Mouse (Mus musculus): Measurements from ENCODE around the gene Ndfip2. TPM values are rescaled to one million over a fixed set of nuclear protein-coding genes. Genes with fewer than 3 reads are reported as not detected.

Ndfip2 gene
- polyA plus RNA-seq, 1 experiment from 2014 or later = 67.3 TPM

DNA sequence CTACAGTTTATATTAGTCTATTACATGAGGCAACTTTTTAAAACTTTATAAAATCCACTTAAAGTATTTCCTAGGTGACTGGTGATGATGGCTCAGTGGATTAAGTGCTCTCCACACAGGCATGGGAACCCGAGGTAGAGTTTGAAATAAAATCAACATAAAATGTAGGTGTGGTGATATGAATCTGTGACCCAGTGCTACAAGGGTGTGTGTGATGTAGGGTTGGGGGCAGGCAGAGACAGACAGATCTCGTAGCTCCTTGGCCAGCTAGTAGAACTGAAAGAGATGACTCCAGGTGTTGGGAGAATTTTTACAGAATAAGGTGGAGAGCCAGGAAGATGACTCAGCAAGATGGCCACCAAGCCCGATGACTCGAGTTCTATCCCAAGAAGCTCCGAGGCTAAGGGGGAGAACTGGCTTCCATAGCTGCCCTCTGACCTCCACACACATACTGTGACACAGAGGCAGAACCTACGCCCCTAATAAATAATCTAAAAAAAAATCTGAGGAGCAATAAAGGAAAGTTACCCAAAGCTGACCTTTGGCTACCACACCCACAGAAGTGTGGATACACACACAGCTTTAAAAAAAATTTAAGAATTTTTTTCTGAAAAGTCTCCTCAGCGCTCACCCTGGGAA lies 14.4 kb upstream of the Ndfip2 start:
- WGBS = 85% methylated on average over 7 of the region's 7 CpGs
- no peak for ATAC-seq (ENCODE audit: low FRiP score, low TSS enrichment)

GRCm38 (mm10) chr14:105251038-105251437 lies 7.3 kb upstream of the Ndfip2 start:
- H3K27me3 ChIP-seq (ENCODE audit: control insufficient read depth, insufficient read depth, low read length) = no peaks in the 10 kb centered on the region
- H3K36me3 ChIP-seq (ENCODE audit: control insufficient read depth, insufficient read depth, low read length) = no peaks in the 10 kb centered on the region
- no peaks in the 10 kb centered on the region for H3K9me3 ChIP-seq (ENCODE audit: control insufficient read depth, low read length)
- no peak overlapping the region for H3K4me2 ChIP-seq (replicated peaks; ENCODE audit: low read depth, low read length)
- H3K9ac ChIP-seq (ENCODE audit: low read depth, low read length) = no peak overlapping the region
- H3K4me1 ChIP-seq (ENCODE audit: control insufficient read depth, insufficient read depth, low read length) = 0 out of 2 replicates have a peak, but pooled peaks cover 6% of the 10 kb centered on the region
- no peak overlapping the region for H3K27ac ChIP-seq (ENCODE audit: low read depth, low read length)
- ATAC-seq (ENCODE audit: low FRiP score, low TSS enrichment) = no peak
- no peak overlapping the region for H3K4me3 ChIP-seq (ENCODE audit: low read length)

More for the DNA sequence above, 14.4 kb upstream of the Ndfip2 start:
- Histone ChIP-seq H3K27ac (ENCODE audit: low read depth, low read length) (no peak overlapping the region), H3K9ac (ENCODE audit: low read depth, low read length) (no peak overlapping the region), H3K4me3 (ENCODE audit: low read length) (no peak overlapping the region), H3K4me1 (ENCODE audit: control insufficient read depth, insufficient read depth, low read length) (no peaks in the 10 kb centered on the region), H3K27me3 (ENCODE audit: control insufficient read depth, insufficient read depth, low read length) (no peaks in the 10 kb centered on the region), H3K9me3 (ENCODE audit: control insufficient read depth, low read length) (no peaks in the 10 kb centered on the region), H3K4me2 (replicated peaks; ENCODE audit: low read depth, low read length) (no peak overlapping the region), H3K36me3 (ENCODE audit: control insufficient read depth, insufficient read depth, low read length) (no peaks in the 10 kb centered on the region)

GRCm38 (mm10) chr14:105253304-105253703 lies 5.1 kb upstream of the Ndfip2 start:
- H3K36me3 ChIP-seq (ENCODE audit: control insufficient read depth, insufficient read depth, low read length) = no peaks in the 10 kb centered on the region
- ATAC-seq (ENCODE audit: low FRiP score, low TSS enrichment) = no peak
- no peak overlapping the region for H3K4me2 ChIP-seq (replicated peaks; ENCODE audit: low read depth, low read length)
- H3K9me3 ChIP-seq (ENCODE audit: control insufficient read depth, low read length) = no peaks in the 10 kb centered on the region
- H3K4me1 ChIP-seq (ENCODE audit: control insufficient read depth, insufficient read depth, low read length) = 0 out of 2 replicates have a peak, but pooled peaks cover 6% of the 10 kb centered on the region
- WGBS = 27% methylated on average over 7 of the region's 7 CpGs
- H3K9ac ChIP-seq (ENCODE audit: low read depth, low read length) = no peak overlapping the region
- H3K27ac ChIP-seq (ENCODE audit: low read depth, low read length) = no peak overlapping the region
- no peaks in the 10 kb centered on the region for H3K27me3 ChIP-seq (ENCODE audit: control insufficient read depth, insufficient read depth, low read length)
- no peak overlapping the region for H3K4me3 ChIP-seq (ENCODE audit: low read length)

GRCm38 (mm10) chr14:105254401-105254800 lies 4.0 kb upstream of the Ndfip2 start:
- Histone ChIP-seq H3K9ac (ENCODE audit: low read depth, low read length) (no peak overlapping the region), H3K27ac (ENCODE audit: low read depth, low read length) (no peak overlapping the region), H3K9me3 (ENCODE audit: control insufficient read depth, low read length) (no peaks in the 10 kb centered on the region), H3K36me3 (ENCODE audit: control insufficient read depth, insufficient read depth, low read length) (no peaks in the 10 kb centered on the region), H3K27me3 (ENCODE audit: control insufficient read depth, insufficient read depth, low read length) (no peaks in the 10 kb centered on the region), H3K4me2 (replicated peaks; ENCODE audit: low read depth, low read length) (no peak overlapping the region), H3K4me1 (ENCODE audit: control insufficient read depth, insufficient read depth, low read length) (0 out of 2 replicates have a peak, but pooled peaks cover 6% of the 10 kb centered on the region), H3K4me3 (ENCODE audit: low read length) (no peak overlapping the region)
- WGBS = 89% methylated on average over 5 of the region's 5 CpGs
- no peak for ATAC-seq (ENCODE audit: low FRiP score, low TSS enrichment)

GRCm38 (mm10) chr14:105255620-105256019 lies 2.8 kb upstream of the Ndfip2 start:
- no peaks in the 10 kb centered on the region for H3K9me3 ChIP-seq (ENCODE audit: control insufficient read depth, low read length)
- no peak overlapping the region for H3K27ac ChIP-seq (ENCODE audit: low read depth, low read length)
- no peak overlapping the region for H3K4me2 ChIP-seq (replicated peaks; ENCODE audit: low read depth, low read length)
- 84% methylated on average over 7 of the region's 7 CpGs for WGBS
- no peaks in the 10 kb centered on the region for H3K27me3 ChIP-seq (ENCODE audit: control insufficient read depth, insufficient read depth, low read length)
- no peaks in the 10 kb centered on the region for H3K36me3 ChIP-seq (ENCODE audit: control insufficient read depth, insufficient read depth, low read length)
- no peak overlapping the region for H3K4me3 ChIP-seq (ENCODE audit: low read length)
- 0 out of 2 replicates have a peak, but pooled peaks cover 9% of the 10 kb centered on the region for H3K4me1 ChIP-seq (ENCODE audit: control insufficient read depth, insufficient read depth, low read length)
- no peak overlapping the region for H3K9ac ChIP-seq (ENCODE audit: low read depth, low read length)
- no peak for ATAC-seq (ENCODE audit: low FRiP score, low TSS enrichment)

GRCm38 (mm10) chr14:105259035-105259880 lies 885 bp downstream of the Ndfip2 start:
- H3K4me1 ChIP-seq (ENCODE audit: control insufficient read depth, insufficient read depth, low read length) = 0 out of 2 replicates have a peak, but pooled peaks cover 3% of the 10 kb centered on the region
- H3K4me2 ChIP-seq (replicated peaks; ENCODE audit: low read depth, low read length) = peak overlapping the region; percentile 41
- H3K9ac ChIP-seq (ENCODE audit: low read depth, low read length) = peak overlapping the region; percentile 85
- 10% methylated on average over 25 of the region's 34 CpGs for WGBS
- H3K27ac ChIP-seq (ENCODE audit: low read depth, low read length) = peak overlapping the region; percentile 89
- peak overlapping the region; percentile 57 for H3K4me3 ChIP-seq (ENCODE audit: low read length)
- H3K9me3 ChIP-seq (ENCODE audit: control insufficient read depth, low read length) = no peaks in the 10 kb centered on the region
- no peaks in the 10 kb centered on the region for H3K36me3 ChIP-seq (ENCODE audit: control insufficient read depth, insufficient read depth, low read length)
- peak; percentile 80 for ATAC-seq (ENCODE audit: low FRiP score, low TSS enrichment)
- H3K27me3 ChIP-seq (ENCODE audit: control insufficient read depth, insufficient read depth, low read length) = no peaks in the 10 kb centered on the region

DNA sequence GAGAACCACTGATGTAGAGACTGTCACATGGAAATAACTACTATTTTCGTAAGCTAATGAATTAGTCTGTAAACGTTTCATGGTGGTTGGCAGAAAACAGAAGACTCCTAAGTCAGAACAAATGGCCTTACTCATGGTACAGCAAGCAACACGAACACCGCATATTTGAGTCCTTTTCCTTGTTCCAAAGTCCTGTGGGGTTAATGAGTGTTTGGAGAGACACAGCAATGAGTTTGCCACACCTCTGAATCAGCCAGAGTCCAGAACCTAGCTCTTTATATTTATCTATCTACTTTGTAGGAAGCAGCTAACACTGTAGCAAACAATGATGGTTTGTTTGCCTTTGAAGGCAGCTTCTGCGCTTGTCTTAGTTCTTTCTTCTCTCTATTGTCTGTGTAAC lies 4.5 kb downstream of the Ndfip2 start:
- 79% methylated on average over 5 of the region's 5 CpGs for WGBS
- no peaks in the 10 kb centered on the region for H3K27me3 ChIP-seq (ENCODE audit: control insufficient read depth, insufficient read depth, low read length)
- ATAC-seq (ENCODE audit: low FRiP score, low TSS enrichment) = no peak
- no peak overlapping the region for H3K9ac ChIP-seq (ENCODE audit: low read depth, low read length)
- no peak overlapping the region for H3K4me2 ChIP-seq (replicated peaks; ENCODE audit: low read depth, low read length)
- no peak overlapping the region for H3K27ac ChIP-seq (ENCODE audit: low read depth, low read length)
- no peaks in the 10 kb centered on the region for H3K9me3 ChIP-seq (ENCODE audit: control insufficient read depth, low read length)
- no peak overlapping the region for H3K4me3 ChIP-seq (ENCODE audit: low read length)
- H3K36me3 ChIP-seq (ENCODE audit: control insufficient read depth, insufficient read depth, low read length) = no peaks in the 10 kb centered on the region
- H3K4me1 ChIP-seq (ENCODE audit: control insufficient read depth, insufficient read depth, low read length) = 0 out of 2 replicates have a peak, but pooled peaks cover 3% of the 10 kb centered on the region

DNA sequence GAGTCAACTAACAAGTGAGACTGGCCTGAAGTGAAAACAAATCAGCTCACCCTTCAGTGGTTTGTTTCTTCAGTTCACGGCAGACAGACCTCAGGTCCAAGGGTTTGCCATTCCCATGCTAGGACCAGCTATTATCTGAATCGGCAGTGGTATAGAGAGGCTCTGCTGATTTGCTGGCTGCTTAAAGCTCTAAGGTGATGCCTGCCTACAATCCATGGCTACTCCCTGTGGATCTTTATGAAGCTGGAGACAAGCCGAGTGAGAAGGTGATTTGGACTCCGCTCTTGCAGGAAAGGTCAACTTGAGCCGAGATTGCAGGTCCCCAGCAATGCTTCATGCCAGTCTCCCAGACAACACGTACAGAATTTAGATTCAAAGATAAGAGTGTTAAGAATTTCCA lies 8.7 kb downstream of the Ndfip2 start:
- Histone ChIP-seq H3K9ac (ENCODE audit: low read depth, low read length) (no peak overlapping the region), H3K27ac (ENCODE audit: low read depth, low read length) (no peak overlapping the region), H3K4me3 (ENCODE audit: low read length) (no peak overlapping the region), H3K4me1 (ENCODE audit: control insufficient read depth, insufficient read depth, low read length) (no peaks in the 10 kb centered on the region), H3K9me3 (ENCODE audit: control insufficient read depth, low read length) (no peaks in the 10 kb centered on the region), H3K27me3 (ENCODE audit: control insufficient read depth, insufficient read depth, low read length) (no peaks in the 10 kb centered on the region), H3K4me2 (replicated peaks; ENCODE audit: low read depth, low read length) (no peak overlapping the region), H3K36me3 (ENCODE audit: control insufficient read depth, insufficient read depth, low read length) (no peaks in the 10 kb centered on the region)
- no peak for ATAC-seq (ENCODE audit: low FRiP score, low TSS enrichment)
- WGBS = 74% methylated on average over 6 of the region's 6 CpGs

DNA sequence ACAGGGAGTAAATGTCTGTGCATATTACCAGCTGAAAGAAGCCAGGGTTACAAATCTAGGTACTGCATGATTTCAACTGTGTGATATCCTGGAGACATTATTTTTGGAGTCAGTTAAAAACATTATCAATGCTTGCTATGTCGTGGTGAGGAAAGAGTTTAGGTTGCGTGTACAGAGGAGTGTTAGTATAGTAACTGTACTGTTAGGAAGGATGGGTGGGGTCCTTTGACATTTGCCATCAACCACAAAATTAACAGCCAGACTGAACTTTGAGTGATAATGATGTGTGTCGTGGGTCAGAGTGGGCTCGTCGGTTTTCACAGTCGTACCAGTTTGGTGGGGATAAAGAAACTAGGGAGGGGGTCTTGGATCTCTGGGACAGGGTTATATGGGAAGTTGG lies 13.7 kb downstream of the Ndfip2 start:
- ATAC-seq (ENCODE audit: low FRiP score, low TSS enrichment) = no peak
- Histone ChIP-seq H3K9ac (ENCODE audit: low read depth, low read length) (no peak overlapping the region), H3K4me2 (replicated peaks; ENCODE audit: low read depth, low read length) (no peak overlapping the region), H3K4me3 (ENCODE audit: low read length) (no peak overlapping the region), H3K27ac (ENCODE audit: low read depth, low read length) (no peak overlapping the region), H3K4me1 (ENCODE audit: control insufficient read depth, insufficient read depth, low read length) (no peaks in the 10 kb centered on the region), H3K9me3 (ENCODE audit: control insufficient read depth, low read length) (no peaks in the 10 kb centered on the region), H3K36me3 (ENCODE audit: control insufficient read depth, insufficient read depth, low read length) (no peaks in the 10 kb centered on the region), H3K27me3 (ENCODE audit: control insufficient read depth, insufficient read depth, low read length) (no peaks in the 10 kb centered on the region)
- 66% methylated on average over 6 of the region's 6 CpGs for WGBS

Measured in kidney, embryonic 14.5 days (tissue).